16 mouse cellular contexts compared by ENCODE assay signal in the genomic region with DNA sequence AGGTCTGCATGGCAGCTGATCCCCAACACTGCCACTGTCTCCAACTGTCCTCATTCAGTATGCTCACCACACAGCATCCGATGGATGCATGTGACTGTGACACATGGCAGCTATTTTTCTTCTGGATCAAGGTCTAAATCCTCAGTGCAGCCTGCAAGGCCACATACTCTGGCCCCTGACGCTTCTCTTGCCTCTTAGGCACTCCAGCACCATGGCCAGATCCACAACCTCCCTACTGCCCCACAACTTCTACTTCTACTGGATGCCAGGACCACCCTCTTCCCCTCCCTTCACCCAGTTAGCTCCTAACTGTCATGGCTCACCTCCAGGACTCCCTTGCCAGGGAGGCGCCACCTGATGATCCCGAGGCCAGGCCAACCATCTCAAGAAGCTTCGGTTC. TPM values are rescaled to one million over a fixed set of nuclear protein-coding genes. Genes with fewer than 3 reads are reported as not detected.
"Had no signal": no experiment of that assay in that cellular context is flagged by ENCODE, and none has a peak within 500 bp of the region (broad histone marks: within the 10 kb centered on the region; RNA-seq: fewer than 3 reads in every experiment).

No protein-coding gene starts in this region.

- DNase-seq: liver; liver, embryonic 13.5 days; liver, postnatal 0 days; lung, postnatal 14 days; retina, postnatal 1 day; right cerebral cortex, postnatal 4 days; spleen, adult 18-20 months; thymus, adult 18-20 months; thymus, postnatal 14 days had no signal

- H3K4me1 ChIP-seq: liver, embryonic 13.5 days; lung, embryonic 15.5 days had no signal

- H3K36me3 ChIP-seq: liver, embryonic 13.5 days; lung, embryonic 15.5 days; midbrain, embryonic 15.5 days; neural tube, embryonic 13.5 days had no signal

- H3K9me3 ChIP-seq: liver, embryonic 13.5 days; lung, embryonic 15.5 days; megakaryocyte, embryonic 14.5 days; midbrain, embryonic 15.5 days; neural tube, embryonic 13.5 days had no signal

- H3K4me3 ChIP-seq: left cerebral cortex, adult 2 months; liver, embryonic 13.5 days; lung, embryonic 15.5 days; megakaryocyte, embryonic 14.5 days; midbrain, embryonic 15.5 days; neural tube, embryonic 13.5 days had no signal

- H3K27me3 ChIP-seq: lung, embryonic 15.5 days; midbrain, embryonic 15.5 days had no signal

- H3K27ac ChIP-seq: left cerebral cortex, adult 2 months; liver, embryonic 13.5 days; lung, embryonic 15.5 days; macrophage; midbrain, embryonic 15.5 days; neural tube, embryonic 13.5 days had no signal

- ATAC-seq: liver, postnatal 0 days; midbrain, embryonic 15.5 days had no signal

RNA-seq across cellular contexts. Expression of gene Alpl, which starts 43.3 kb away (rescaled TPM):
- total RNA-seq: monocyte, adult 5-6 weeks had no signal
- polyA plus RNA-seq: macrophage had no signal
